Mouse (Mus musculus): ENCODE results near the gene Usf1.

Usf1 gene

GRCm38 (mm10) chr1:171410947-171411484 lies at the start of gene Usf1:
Gene Usf1, plus strand, starts transcription at chr1:171411313.
- peak; percentile 93 for DNase-seq (ENCODE audit: low spot score)

- no peak for DNase-seq (ENCODE audit: low spot score)
Measured at GRCm38 (mm10) chr1:171365934-171366333, 45.2 kb upstream of the Usf1 start.

GRCm38 (mm10) chr1:171369845-171370556 lies 41.1 kb upstream of the Usf1 start, which contains the start of gene Nectin4:
Gene Nectin4, plus strand, starts transcription at chr1:171370099.
- DNase-seq (ENCODE audit: low spot score) = peak; percentile 62

GRCm38 (mm10) chr1:171372880-171373279 lies 38.2 kb upstream of the Usf1 start:
- DNase-seq (ENCODE audit: low spot score) = no peak

DNA sequence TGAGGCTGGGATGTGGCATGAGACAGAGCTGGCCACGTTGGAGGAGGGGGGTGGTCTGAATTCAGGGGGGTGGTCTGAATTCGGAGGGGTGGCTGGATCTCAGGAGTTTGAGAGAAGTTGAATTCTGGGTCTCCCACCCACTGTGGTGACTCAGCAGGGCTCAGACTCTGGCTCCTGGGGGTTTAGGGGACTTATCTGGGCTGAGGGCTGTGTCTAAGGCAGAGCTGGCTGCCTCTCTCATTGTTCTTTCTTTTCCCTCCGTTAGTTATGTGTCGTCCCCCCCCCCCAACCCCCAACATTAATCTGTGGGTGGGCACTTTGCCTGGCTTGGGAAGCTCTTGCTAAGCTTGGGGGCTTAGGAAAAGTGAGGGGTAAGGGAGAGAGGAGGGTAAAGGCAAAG lies 37.2 kb upstream of the Usf1 start:
- no peak for DNase-seq (ENCODE audit: low spot score)

GRCm38 (mm10) chr1:171375646-171376097 lies 35.4 kb upstream of the Usf1 start:
- DNase-seq (ENCODE audit: low spot score) = peak; percentile 82

DNA sequence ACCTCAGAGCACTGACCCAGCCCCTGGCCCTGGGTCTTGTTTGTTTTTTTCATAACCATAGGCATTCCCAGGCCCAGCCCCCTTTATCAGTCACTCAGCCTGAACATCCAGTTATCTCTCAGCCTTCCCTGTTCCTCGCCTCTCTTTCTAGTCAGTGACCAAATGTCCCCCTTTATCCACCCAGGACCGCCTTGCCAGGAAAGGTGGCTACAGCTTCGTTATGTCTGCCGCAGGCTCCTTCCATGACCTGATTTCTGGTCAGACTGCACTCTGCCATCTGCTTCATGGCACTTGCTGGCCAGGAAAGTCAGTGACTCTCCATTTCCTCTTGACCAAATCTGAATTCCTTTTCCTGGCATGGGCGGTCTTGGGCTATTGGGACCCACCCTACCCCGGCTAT lies 32.8 kb upstream of the Usf1 start:
- DNase-seq (ENCODE audit: low spot score) = no peak

GRCm38 (mm10) chr1:171379935-171380599 lies 31.0 kb upstream of the Usf1 start:
- peak; percentile 67 for DNase-seq (ENCODE audit: low spot score)

GRCm38 (mm10) chr1:171382096-171382620 lies 29.0 kb upstream of the Usf1 start:
- DNase-seq (ENCODE audit: low spot score) = no peak

- peak; percentile 74 for DNase-seq (ENCODE audit: low spot score)
Measured at GRCm38 (mm10) chr1:171384361-171384760, 26.8 kb upstream of the Usf1 start.

- no peak for DNase-seq (ENCODE audit: low spot score)
Measured at GRCm38 (mm10) chr1:171385171-171385570, 25.9 kb upstream of the Usf1 start.

DNA sequence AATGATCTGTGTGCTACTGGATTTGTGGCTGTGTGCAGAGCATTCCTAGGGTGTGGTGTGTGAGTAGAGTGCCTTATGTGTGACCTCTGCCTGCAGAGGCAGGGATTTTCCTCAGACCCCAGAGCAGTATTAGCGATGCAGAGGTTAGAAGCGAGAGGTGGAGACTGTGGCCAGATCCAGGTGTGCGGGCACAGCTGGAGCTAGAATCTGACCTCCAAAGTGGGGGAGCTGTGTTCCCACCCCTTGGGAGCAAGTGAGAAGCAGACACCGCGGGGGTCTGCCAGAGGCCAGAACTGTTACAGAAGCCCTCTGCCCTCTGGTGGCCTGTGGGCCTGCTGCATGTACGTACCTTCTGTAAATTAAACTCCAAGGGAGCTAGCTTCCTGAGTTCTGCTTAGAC lies 24.0 kb upstream of the Usf1 start:
- no peak for DNase-seq (ENCODE audit: low spot score)

- DNase-seq (ENCODE audit: low spot score) = no peak
Measured at GRCm38 (mm10) chr1:171388376-171389102, 22.6 kb upstream of the Usf1 start, which contains the start of gene Arhgap30. Gene Arhgap30, plus strand, starts transcription at chr1:171388954.

- no peak for DNase-seq (ENCODE audit: low spot score)
Measured at GRCm38 (mm10) chr1:171390101-171390500, 21.0 kb upstream of the Usf1 start.

- no peak for DNase-seq (ENCODE audit: low spot score)
Measured at GRCm38 (mm10) chr1:171401821-171402220, 9.3 kb upstream of the Usf1 start.

DNA sequence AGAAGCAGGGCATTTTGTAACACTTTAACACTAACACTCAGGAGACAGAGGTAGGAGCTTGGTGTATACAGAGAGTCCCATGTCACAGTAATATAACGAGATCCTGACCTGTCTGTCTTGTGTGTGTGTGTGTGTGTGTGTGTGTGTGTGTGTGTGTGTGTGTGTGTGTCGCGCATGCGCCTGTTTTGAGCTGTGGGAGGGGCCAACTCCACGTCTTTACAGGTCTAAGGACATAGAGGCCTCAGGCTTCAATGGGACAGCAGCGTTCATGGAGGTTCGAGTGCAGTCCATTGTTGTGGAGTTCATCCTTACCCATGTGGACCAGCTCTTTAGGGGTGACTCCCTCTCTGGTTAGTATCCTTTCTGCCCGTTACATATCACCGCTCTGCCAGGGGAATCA lies 8.1 kb upstream of the Usf1 start:
- no peak for DNase-seq (ENCODE audit: low spot score)

DNA sequence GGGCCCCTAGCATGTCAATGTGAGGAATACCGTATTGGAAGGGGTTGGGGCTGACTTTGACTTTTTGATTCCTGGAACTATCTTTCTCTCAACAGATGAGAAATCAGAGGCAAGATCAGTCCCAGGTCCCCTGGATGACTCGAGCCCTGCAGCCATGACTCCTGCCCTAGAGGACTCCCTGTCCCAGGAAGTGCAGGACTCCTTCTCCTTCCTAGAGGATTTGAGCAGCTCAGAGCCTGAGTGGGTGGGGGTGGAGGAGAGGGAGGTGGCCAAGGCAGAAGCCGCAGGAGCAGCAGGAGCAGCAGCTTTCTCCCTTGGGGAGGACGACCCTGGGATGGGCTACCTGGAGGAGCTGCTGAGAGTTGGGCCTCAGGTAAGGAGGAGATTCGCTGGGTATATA lies 3.9 kb upstream of the Usf1 start:
- no peak for DNase-seq (ENCODE audit: low spot score)

- DNase-seq (ENCODE audit: low spot score) = no peak
Measured at GRCm38 (mm10) chr1:171410231-171410630, 882 bp upstream of the Usf1 start.

GRCm38 (mm10) chr1:171411492-171411941 lies 404 bp downstream of the Usf1 start:
- DNase-seq (ENCODE audit: low spot score) = no peak

- DNase-seq (ENCODE audit: low spot score) = no peak
Measured at GRCm38 (mm10) chr1:171412001-171412441, 908 bp downstream of the Usf1 start.

DNA sequence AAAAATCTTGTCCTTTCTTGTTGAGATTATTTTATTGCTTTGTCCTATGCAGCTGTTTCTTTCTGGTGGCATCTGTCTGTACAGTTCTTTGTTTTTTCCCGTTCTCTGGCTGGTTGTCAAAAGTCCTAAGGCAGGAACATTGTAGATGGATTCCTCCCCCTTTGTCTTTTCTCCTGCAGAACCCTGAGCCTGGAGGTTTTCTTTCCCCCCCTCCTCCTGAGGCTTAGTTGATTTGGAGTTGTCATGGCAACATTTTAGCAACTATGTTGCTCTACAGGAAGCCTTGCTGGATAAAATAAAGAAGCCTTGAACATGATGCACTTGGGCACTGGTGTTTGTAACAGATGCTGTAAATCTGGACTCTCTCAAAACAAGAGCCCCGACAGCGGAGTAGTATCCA lies 1.3 kb downstream of the Usf1 start:
- no peak for DNase-seq (ENCODE audit: low spot score)

- no peak for DNase-seq (ENCODE audit: low spot score)
Measured at GRCm38 (mm10) chr1:171413608-171414007, 2.5 kb downstream of the Usf1 start.

Measured in urinary bladder, postnatal 25 days (tissue).